Mouse (Mus musculus) erythroblast, adult 5-6 weeks (primary cell): ENCODE measurements around the gene Npat. TPM values are rescaled to one million over a fixed set of nuclear protein-coding genes. Genes with fewer than 3 reads are reported as not detected.

Source experiments
- ATAC-seq: replicated peaks from 2 replicates; pipeline ENCODE4 v1.8.0; 2016; ENCODE audit warnings: moderate number of reproducible peaks, mild to moderate bottlenecking, moderate TSS enrichment, inconsistent platforms; ENCODE audit not compliant: poor library complexity, low FRiP score, severe bottlenecking
- total RNA-seq, 2 experiments: library from RNA; stranded (forward) in 1 of 2; stranded (reverse) in 1 of 2; fragments of 150-400 nt in 1 of 2; fragments of 200-764, 138-1000 nt in 1 of 2; gene quantifications; 2 replicates each; pipeline versions ENCODE4 v1.2.3 to v1.2.4; 2015 to 2017; ENCODE audit warnings: low replicate concordance in 2 of 2

Npat gene
- total RNA-seq (2015; ENCODE audit: low replicate concordance) (5.6 and 10.9 TPM in 2 replicates), total RNA-seq (2017; ENCODE audit: low replicate concordance) (7.8 and 11.4 TPM in 2 replicates)

- peak; percentile 96 for ATAC-seq
Measured at GRCm38 (mm10) chr9:53536558-53537320, at the start of gene Npat, which contains the start of gene Atm. Npat (plus strand) TSS chr9:53537047. Atm (minus strand) TSS chr9:53536740.

DNA sequence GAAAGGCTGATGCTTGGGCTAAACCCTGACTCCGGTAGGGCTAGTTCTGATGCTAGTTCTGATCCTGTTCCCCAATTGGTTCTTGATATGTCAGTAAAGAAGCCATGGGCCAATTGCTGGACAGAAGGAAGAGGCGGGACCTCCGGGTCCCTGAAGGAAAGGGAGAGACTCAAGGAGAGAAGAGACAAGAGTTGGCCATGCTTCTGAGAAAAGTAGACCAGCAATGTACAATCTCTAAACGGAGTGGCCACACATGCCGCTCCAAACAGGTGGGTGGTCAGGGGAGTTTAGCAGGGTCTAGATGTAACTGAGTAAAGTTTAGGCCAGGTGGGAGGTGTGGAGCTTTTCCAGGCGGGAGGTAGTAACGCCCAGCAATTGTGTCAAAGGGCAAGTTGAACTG is 28.8 kb upstream of the Npat start:
- ATAC-seq: no peak

GRCm38 (mm10) chr9:53514091-53514490 is 22.8 kb upstream of the Npat start:
- no peak for ATAC-seq

DNA sequence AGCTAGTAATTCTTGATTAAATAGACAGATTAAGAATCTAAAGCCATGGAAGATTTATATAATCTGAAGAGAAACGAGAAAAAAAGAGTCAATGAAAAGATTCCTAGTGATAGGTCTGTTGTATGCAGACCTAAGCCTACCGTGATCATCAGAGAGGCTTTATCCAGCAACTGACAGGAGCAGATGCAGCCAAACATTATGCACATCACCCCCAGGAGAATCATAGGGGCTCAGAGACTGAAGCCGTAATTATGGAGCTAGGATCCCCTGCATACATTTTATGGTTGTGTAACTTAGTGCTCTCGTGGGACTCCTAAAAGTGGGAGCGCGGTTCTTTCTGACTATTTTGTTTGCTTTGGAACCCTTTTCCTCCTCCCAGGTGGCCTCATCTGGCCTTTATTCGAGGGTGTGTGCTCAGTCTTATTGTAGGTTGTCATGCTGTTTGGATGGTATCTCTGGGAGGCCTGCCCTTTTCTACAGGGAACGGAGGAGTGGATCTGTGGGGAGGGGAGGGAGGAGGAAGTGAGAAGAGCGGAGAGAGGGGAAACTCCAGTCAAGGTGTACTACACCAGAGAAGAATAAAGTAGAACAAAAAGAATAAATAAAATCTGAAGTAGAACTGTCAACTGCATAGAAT is 19.4 kb upstream of the Npat start:
- ATAC-seq: no peak

GRCm38 (mm10) chr9:53535416-53536320 is 1.2 kb upstream of the Npat start:
- ATAC-seq: peak; percentile 26; the same call in 1 of the 2 replicates

- ATAC-seq: peak; percentile 19; the same call in 1 of the 2 replicates
Measured at GRCm38 (mm10) chr9:53537336-53537965, 604 bp downstream of the Npat start.

DNA sequence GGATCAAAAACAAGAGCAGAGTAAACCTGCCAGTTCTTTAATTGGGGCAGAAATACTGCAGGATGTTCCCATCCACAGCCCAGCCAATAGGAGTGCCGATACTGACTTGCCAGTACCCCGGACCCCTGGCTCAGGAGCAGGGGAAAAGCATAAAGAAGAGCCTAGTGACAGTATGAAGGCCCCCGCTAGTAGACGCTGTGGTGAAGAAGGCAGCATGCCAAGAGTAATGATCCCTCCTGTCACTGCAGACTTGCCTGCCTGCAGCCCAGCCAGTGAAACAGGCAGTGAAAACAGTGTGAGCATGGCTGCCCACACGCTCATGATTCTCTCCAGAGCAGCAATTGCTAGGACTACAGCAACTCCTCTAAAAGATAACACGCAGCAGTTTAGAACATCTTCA is 33.8 kb downstream of the Npat start:
- ATAC-seq: no peak

- no peak for ATAC-seq
Measured at GRCm38 (mm10) chr9:53572516-53573307, 35.9 kb downstream of the Npat start.

DNA sequence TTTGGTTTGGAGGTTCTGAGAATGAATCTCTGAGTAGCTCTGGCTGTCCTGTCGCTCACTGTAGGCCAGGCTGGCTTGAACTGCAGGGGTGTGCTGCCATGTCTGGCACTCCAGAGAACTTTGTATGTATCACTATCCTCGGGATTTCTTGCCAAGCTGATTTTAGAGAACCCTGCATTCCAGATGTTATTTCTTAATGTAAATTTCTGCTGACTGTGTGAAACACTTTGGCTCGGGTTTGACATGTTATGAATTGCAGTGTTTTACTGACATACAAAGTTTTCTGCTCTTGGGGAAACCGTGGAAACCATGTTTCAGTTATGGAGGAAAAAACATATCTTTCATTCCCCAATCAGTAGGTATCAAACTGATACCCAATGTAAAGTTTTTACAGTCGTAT is 38.9 kb downstream of the Npat start:
- no peak for ATAC-seq

DNA sequence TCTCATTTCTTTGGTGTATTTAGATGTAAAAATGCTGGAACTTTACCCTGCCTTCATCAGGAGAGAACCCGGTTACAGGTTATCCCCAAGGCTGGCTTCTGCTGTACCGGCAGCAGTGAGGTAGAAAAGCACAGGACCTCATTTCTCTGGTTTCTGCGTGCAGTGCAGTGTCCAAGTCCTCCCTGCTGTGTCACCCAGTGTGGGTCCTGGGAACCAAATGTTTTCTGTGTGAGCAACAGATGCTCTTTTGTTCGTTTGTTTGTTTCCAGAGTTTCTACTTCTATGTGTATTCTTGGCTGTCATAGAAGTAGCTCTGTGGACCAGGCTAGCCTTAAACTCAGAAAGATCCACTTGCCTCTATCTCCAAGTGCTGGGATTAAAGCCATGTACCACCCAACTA is 45.0 kb downstream of the Npat start:
- no peak for ATAC-seq

DNA sequence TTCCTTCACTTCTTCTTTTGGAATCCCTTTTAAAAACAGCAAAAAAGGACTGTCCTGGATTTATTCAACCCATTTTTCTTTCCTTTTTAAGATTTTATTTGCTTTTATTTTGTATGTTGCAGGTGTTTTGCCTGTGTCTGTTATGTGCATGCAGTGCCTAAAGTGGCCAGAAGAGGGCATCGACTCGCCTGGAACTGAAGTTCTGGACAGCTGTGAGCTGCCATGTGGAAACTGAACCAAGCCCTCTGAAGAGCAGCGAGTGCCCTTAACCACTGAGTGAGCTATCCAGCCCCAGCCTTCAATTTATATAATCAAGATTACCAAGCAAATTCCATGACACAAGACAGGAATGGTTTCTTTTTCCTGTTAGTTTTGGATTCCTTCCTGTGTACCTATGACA is 57.9 kb downstream of the Npat start:
- peak; percentile 91 for ATAC-seq

- no peak for ATAC-seq
Measured at GRCm38 (mm10) chr9:53596971-53597600, 60.2 kb downstream of the Npat start.

DNA sequence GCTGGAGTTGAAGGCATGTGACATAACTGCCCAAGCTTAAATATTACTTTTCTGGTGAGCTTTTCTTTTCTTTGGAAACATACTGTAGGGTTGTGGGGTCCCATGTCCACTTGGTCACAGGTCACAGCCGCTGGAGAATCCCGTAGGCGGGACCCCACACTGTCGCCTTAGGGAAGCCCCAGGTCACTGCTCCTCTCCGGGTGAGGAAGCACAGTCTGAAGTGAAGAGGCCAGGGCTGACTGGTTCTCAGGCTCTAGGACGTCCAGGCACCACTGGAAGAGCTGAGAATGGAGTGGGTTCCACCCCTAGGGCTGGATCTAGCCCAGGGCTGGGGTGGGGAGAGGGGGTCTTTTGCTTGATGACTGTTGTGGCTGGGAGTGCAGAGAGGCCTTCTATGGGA is 61.8 kb downstream of the Npat start:
- no peak for ATAC-seq

DNA sequence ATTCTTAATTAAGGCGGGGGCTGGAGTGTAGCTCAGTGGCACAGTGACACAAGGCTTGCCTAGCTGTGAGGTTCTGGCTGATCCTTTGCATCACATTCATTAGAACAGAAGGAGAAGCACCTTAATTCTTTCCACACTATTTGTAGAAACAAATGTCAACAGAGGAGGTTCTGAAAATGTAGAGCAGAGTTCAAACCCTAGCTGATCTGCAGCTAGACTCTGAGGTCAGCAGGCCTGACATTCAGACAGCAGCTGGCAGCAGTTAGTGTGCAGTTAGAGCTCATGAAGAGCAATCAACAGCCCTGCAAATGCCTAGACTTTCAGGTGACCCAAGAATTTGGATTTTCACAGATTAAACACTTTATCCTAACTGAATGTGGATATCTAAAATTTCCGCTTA is 64.7 kb downstream of the Npat start:
- ATAC-seq: no peak

GRCm38 (mm10) chr9:53603384-53603783 is 66.5 kb downstream of the Npat start:
- ATAC-seq: no peak

DNA sequence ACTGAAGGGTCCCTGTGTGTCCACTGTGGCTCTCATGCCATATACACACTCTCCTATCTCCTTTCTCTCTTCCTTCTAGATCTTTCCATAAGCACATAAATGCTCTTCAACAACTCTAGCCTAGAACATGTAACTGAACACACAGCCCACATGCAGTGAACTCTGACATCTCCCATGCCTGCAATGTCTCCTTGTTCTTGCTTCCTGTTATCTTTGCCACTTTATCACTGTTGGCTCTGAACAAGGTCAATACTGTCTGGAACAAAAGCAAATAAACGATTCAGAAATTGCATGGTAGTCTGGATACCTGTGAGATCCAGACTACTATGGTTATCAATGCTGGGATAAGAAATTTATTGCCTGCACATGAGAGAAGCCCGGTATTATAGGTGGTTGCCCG is 67.0 kb downstream of the Npat start:
- no peak for ATAC-seq

- no peak; the same call in 1 of the 2 replicates for ATAC-seq
Measured at GRCm38 (mm10) chr9:53604954-53605353, 68.1 kb downstream of the Npat start.

DNA sequence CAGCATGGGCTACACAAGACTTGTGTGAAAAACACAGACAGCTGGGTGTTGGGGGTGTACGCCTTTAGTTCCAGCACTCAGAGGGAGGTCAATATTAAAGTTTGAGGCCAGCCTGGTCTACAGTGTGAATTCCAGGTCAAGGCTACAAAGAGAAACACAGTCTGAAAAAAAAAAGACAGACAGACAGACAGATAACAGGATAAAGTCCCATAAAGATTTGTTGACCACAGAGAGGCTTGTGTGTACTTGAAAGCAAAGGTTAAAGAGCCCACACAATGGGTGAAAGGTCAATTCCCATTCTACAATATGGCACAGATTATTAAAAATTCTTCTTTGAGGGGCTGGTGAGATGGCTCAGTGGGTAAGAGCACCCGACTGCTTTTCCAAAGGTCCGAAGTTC is 70.3 kb downstream of the Npat start:
- no peak for ATAC-seq

- ATAC-seq: no peak
Measured at GRCm38 (mm10) chr9:53607816-53608215, 71.0 kb downstream of the Npat start.
